Mouse (Mus musculus) erythroblast, embryonic 14.5 days (primary cell): ENCODE measurements around the gene Ccl27b. TPM values are rescaled to one million over a fixed set of nuclear protein-coding genes. Genes with fewer than 3 reads are reported as not detected.
"Not testable (repeated sequence)": the region's sequence is repeated elsewhere in the genome, so short reads cannot be mapped to it uniquely, and the experiment has no call there.

Experiments
- H3K27me3 ChIP-seq: 2 replicates; pipeline ENCODE4 v1.6.1; 2012; ENCODE audit warnings: inconsistent platforms; ENCODE audit not compliant: control insufficient read depth
- H3K36me3 ChIP-seq: 2 replicates; pipeline ENCODE4 v1.6.1; 2012; ENCODE audit warnings: mild to moderate bottlenecking, inconsistent platforms; ENCODE audit not compliant: control insufficient read depth
- H3K4me1 ChIP-seq: 2 replicates; pipeline ENCODE4 v1.6.1; 2012; ENCODE audit warnings: inconsistent platforms; ENCODE audit not compliant: control insufficient read depth
- H3K4me3 ChIP-seq: replicated peaks from 2 replicates; pipeline ENCODE3; 2012; ENCODE audit warnings: moderate library complexity, mild to moderate bottlenecking, inconsistent platforms
- H3K9me3 ChIP-seq: 2 replicates; pipeline ENCODE4 v1.6.1; 2012; ENCODE audit warnings: low read length, inconsistent platforms, mixed read lengths; ENCODE audit not compliant: control insufficient read depth
- polyA plus RNA-seq: library from polyadenylated mRNA; stranded (reverse); fragments of >175 nt; gene quantifications from 2 replicates; pipeline ENCODE4 v1.2.3, GENCODE M21; 2012

The Ccl27b gene
- not detected in 2 replicates for polyA plus RNA-seq

- not testable (repeated sequence) for H3K9me3 ChIP-seq
Observed at GRCm38 (mm10) chr4:42654951-42655350, at the start of gene Ccl27b. Gene Ccl27b (plus strand): TSS chr4:42655251.

GRCm38 (mm10) chr4:42611895-42612294 lies 43.2 kb upstream of the Ccl27b start, which contains the start of gene Gm10591:
Gene Gm10591 (plus strand): TSS chr4:42612195.
- H3K27me3 ChIP-seq, H3K4me1 ChIP-seq, H3K36me3 ChIP-seq, H3K9me3 ChIP-seq, H3K4me3 ChIP-seq: not testable (repeated sequence)

More at GRCm38 (mm10) chr4:42654951-42655350, at the start of gene Ccl27b:
- not testable (repeated sequence) for H3K27me3 ChIP-seq, H3K4me3 ChIP-seq, H3K36me3 ChIP-seq, H3K4me1 ChIP-seq

- not testable (repeated sequence) for H3K9me3 ChIP-seq, H3K36me3 ChIP-seq, H3K4me1 ChIP-seq, H3K4me3 ChIP-seq, H3K27me3 ChIP-seq
Observed at GRCm38 (mm10) chr4:42629419-42629818, 25.6 kb upstream of the Ccl27b start, which contains the start of gene Gm2564. Gene Gm2564 (plus strand): TSS chr4:42629719.

GRCm38 (mm10) chr4:42661793-42662192 lies 6.7 kb downstream of the Ccl27b start, which contains the start of gene Il11ra2:
Gene Il11ra2 (minus strand): TSS chr4:42661893.
- H3K27me3 ChIP-seq, H3K4me1 ChIP-seq, H3K4me3 ChIP-seq, H3K36me3 ChIP-seq, H3K9me3 ChIP-seq: not testable (repeated sequence)

GRCm38 (mm10) chr4:42675415-42675814 lies 20.4 kb downstream of the Ccl27b start:
- H3K4me1 ChIP-seq, H3K9me3 ChIP-seq, H3K4me3 ChIP-seq, H3K27me3 ChIP-seq, H3K36me3 ChIP-seq: not testable (repeated sequence)

GRCm38 (mm10) chr4:42679365-42679764 lies 24.3 kb downstream of the Ccl27b start:
- not testable (repeated sequence) for H3K36me3 ChIP-seq, H3K4me1 ChIP-seq, H3K4me3 ChIP-seq, H3K9me3 ChIP-seq, H3K27me3 ChIP-seq

GRCm38 (mm10) chr4:42680374-42681356 lies 25.6 kb downstream of the Ccl27b start:
- not testable (repeated sequence) for H3K36me3 ChIP-seq, H3K27me3 ChIP-seq, H3K4me1 ChIP-seq, H3K4me3 ChIP-seq, H3K9me3 ChIP-seq

GRCm38 (mm10) chr4:42681473-42682182 lies 26.6 kb downstream of the Ccl27b start:
- not testable (repeated sequence) for H3K27me3 ChIP-seq, H3K36me3 ChIP-seq, H3K9me3 ChIP-seq, H3K4me3 ChIP-seq, H3K4me1 ChIP-seq

GRCm38 (mm10) chr4:42682183-42682524 lies 27.1 kb downstream of the Ccl27b start:
- H3K27me3 ChIP-seq, H3K4me1 ChIP-seq, H3K36me3 ChIP-seq, H3K4me3 ChIP-seq, H3K9me3 ChIP-seq: not testable (repeated sequence)

Other genes starting within 250 kb of the Ccl27b start
- gene Gm21586, start 215.9 kb upstream of the Ccl27b start, polyA plus RNA-seq = 0.97 TPM in 1 of 2 replicates, not detected in the other
- gene Gm2163, start 188.5 kb upstream of the Ccl27b start, polyA plus RNA-seq = not detected in 2 replicates
- gene Fam205a2, start 127.1 kb upstream of the Ccl27b start, polyA plus RNA-seq = not detected in 2 replicates
- gene Gm10591, start 43.1 kb upstream of the Ccl27b start, polyA plus RNA-seq = not detected in 2 replicates
- not detected in 2 replicates for gene Gm2564, start 25.5 kb upstream of the Ccl27b start, polyA plus RNA-seq
- 0.03 TPM in 1 of 2 replicates, not detected in the other for gene Il11ra2, start 6.6 kb downstream of the Ccl27b start, polyA plus RNA-seq
- not detected in 2 replicates for gene 4930578G10Rik, start 80.3 kb downstream of the Ccl27b start, polyA plus RNA-seq
- not detected in 2 replicates for gene Ccl19, start 101.3 kb downstream of the Ccl27b start, polyA plus RNA-seq
- gene Ccl21a, start 118.7 kb downstream of the Ccl27b start, polyA plus RNA-seq = not detected in 2 replicates
- 0.01 TPM in 1 of 2 replicates, not detected in the other for gene Fam205a1, start 198.6 kb downstream of the Ccl27b start, polyA plus RNA-seq
- gene Gm12394, start 201.5 kb downstream of the Ccl27b start, polyA plus RNA-seq = not detected in 2 replicates
- not detected in 2 replicates for gene Fam205c, start 219.0 kb downstream of the Ccl27b start, polyA plus RNA-seq